In genomic region chr3:107379422-107379821, GRCm38 (mm10) we compare ENCODE assay signal across 8 mouse cellular contexts. TPM values are rescaled to one million over a fixed set of nuclear protein-coding genes. Genes with fewer than 3 reads are reported as not detected.
A peak's percentile ranks its signal among the peaks of the same experiment; 100 is the strongest.
DNase-seq lines count a peak whose midpoint lies in the region; ATAC-seq and TF ChIP-seq lines count a peak whose summit lies in the region.

No protein-coding gene starts in this region.

- no peaks in the 10 kb centered on the region for H3K27me3 ChIP-seq in neural tube, embryonic 11.5 days (ENCODE audit: control insufficient read depth, insufficient read depth, low read length)
- no peaks in the 10 kb centered on the region for H3K27me3 ChIP-seq in testis, adult 2 months (ENCODE audit: control insufficient read depth, insufficient read depth, low read length)

- no peak for TF ChIP-seq POLR2A in testis, adult 2 months (IDR thresholded peaks at IDR 0.05; ENCODE audit: control insufficient read depth, low read depth, low read length)

- peak; percentile 41 to 54 for DNase-seq in left cerebral cortex, adult 18-20 months (ENCODE audit: low spot score in 2 of 2)
- no peak for DNase-seq in left cerebral cortex, adult 11 months (ENCODE audit: low spot score)
- peak; percentile 60 for DNase-seq in adrenal gland, postnatal 25 days
- peak; percentile 65 for DNase-seq in embryo, embryonic 9.5 days (ENCODE audit: extremely low spot score)
- DNase-seq in heart, postnatal 14 days, result peak; percentile 70 to 81
- peak; percentile 54 to 74 for DNase-seq in left cerebral cortex, postnatal 10 days (ENCODE audit: extremely low spot score in 1 of 2, low spot score in 2 of 2)
- peak; percentile 66 for DNase-seq in neural tube, embryonic 11.5 days (ENCODE audit: low spot score)

- H3K4me1 ChIP-seq in neural tube, embryonic 11.5 days (ENCODE audit: control insufficient read depth, insufficient read depth, low read length), result no peaks in the 10 kb centered on the region
- peaks cover 4% of the 10 kb centered on the region for H3K4me1 ChIP-seq in testis, adult 2 months (ENCODE audit: control insufficient read depth, insufficient read depth, low read length)

- H3K4me3 ChIP-seq in neural tube, embryonic 11.5 days (ENCODE audit: low read depth, low read length), result no peak overlapping the region
- no peak overlapping the region for H3K4me3 ChIP-seq in testis, adult 2 months (ENCODE audit: control insufficient read depth, low read depth, low read length)

- no peak for ATAC-seq in neural tube, embryonic 11.5 days (ENCODE audit: insufficient read depth, low FRiP score, low TSS enrichment)

- H3K4me2 ChIP-seq in neural tube, embryonic 11.5 days (ENCODE audit: low read depth), result no peak overlapping the region

- 3% methylated on average over 4 of the region's 4 CpGs for WGBS in neural tube, embryonic 11.5 days

- H3K9ac ChIP-seq in neural tube, embryonic 11.5 days (ENCODE audit: low read length), result no peak overlapping the region

- no peaks in the 10 kb centered on the region for H3K36me3 ChIP-seq in neural tube, embryonic 11.5 days (ENCODE audit: control insufficient read depth, insufficient read depth, low read length)
- no peaks in the 10 kb centered on the region for H3K36me3 ChIP-seq in testis, adult 2 months (ENCODE audit: control insufficient read depth, insufficient read depth, low read length)

- no peak overlapping the region for H3K27ac ChIP-seq in neural tube, embryonic 11.5 days (ENCODE audit: low read depth, low read length)
- H3K27ac ChIP-seq in testis, adult 2 months (ENCODE audit: control insufficient read depth, insufficient read depth, low read depth, low read length), result no peak overlapping the region

- peak; percentile 65; the same call in 1 of the 2 replicates for TF ChIP-seq CTCF in testis, adult 2 months (IDR thresholded peaks at IDR 0.05; ENCODE audit: control insufficient read depth, insufficient read depth, insufficient replicate concordance, low read depth, low read length)

- intact Hi-C loops in heart, postnatal 14 days (cut with DNase I), result no loop called here
- intact Hi-C loops in left cerebral cortex, postnatal 10 days (cut with DNase I), result loop anchor here (5.0 kb wide), 1 partner anchor 78 kb away; the partner anchor contains the start of gene Kcnc4

- H3K9me3 ChIP-seq in neural tube, embryonic 11.5 days (ENCODE audit: control insufficient read depth, low read length), result no peaks in the 10 kb centered on the region

RNA-seq across cellular contexts. Expression of gene Rbm15, which starts 45.9 kb away (rescaled TPM):
- total RNA-seq in left cerebral cortex, adult 18-20 months (2021), result 10 to 100 TPM; 25.6 to 27.0 TPM
- total RNA-seq in adrenal gland, postnatal 25 days (2021), result 40.8 and 43.7 TPM in 2 replicates
- 10 to 100 TPM; 24.3 to 26.0 TPM for total RNA-seq in heart, postnatal 14 days (2021)
- total RNA-seq in left cerebral cortex, postnatal 10 days (2021), result 10 to 100 TPM; 21.3 to 23.3 TPM
- polyA plus RNA-seq in neural tube, embryonic 11.5 days (2014; fragmentation: Nextera tagmentation; extraction: Ambion mirVana), result 17.2 and 18.3 TPM in 2 replicates
- polyA plus RNA-seq in testis, adult 2 months (2012; rRNA removed), result 8.5 and 8.8 TPM in 2 replicates
